Mouse (Mus musculus) lung, adult 2 months (tissue): ENCODE data around the gene Cnbd2. TPM values are rescaled to one million over a fixed set of nuclear protein-coding genes. Genes with fewer than 3 reads are reported as not detected.

Experiments
- DNase-seq: peaks from one replicate; pipeline ENCODE4 v3.0.0; 2022
- H3K4me1 ChIP-seq: fragments of 200-500 bp; 2 replicates; pipeline ENCODE4 v1.6.1; 2011; ENCODE audit warnings: low read length; ENCODE audit not compliant: control insufficient read depth, insufficient read depth
- H3K4me3 ChIP-seq: fragments of 200-500 bp; replicated peaks from 2 replicates; pipeline ENCODE3; 2011; ENCODE audit warnings: low read depth, mild to moderate bottlenecking, control low read depth, low read length; ENCODE audit errors: extremely low read depth
- CTCF ChIP-seq: fragments of 200-500 bp; IDR thresholded peaks from 2 replicates; pipeline ENCODE4 v1.5.1; 2011; ENCODE audit warnings: mild to moderate bottlenecking, low read length, control low read depth; ENCODE audit not compliant: insufficient read depth
- POLR2A ChIP-seq: fragments of 200-500 bp; IDR thresholded peaks from 2 replicates; pipeline ENCODE4 v1.6.1; 2011; ENCODE audit warnings: low read depth, mild to moderate bottlenecking, control low read depth, low read length, borderline replicate concordance; ENCODE audit errors: extremely low read depth
- WGBS: fragments of 180-500 bp; shearing (Covaris S2); methylation state at CpG from one replicate; pipeline ENCODE4 v1.1.7; 2018; 5-methylcytosine and 5-hydroxymethylcytosine counted together
- polyA plus RNA-seq: library from polyadenylated mRNA; depleted of rRNA; stranded (reverse); fragments of >200 nt; gene quantifications from 2 replicates; pipeline ENCODE4 v1.2.3, GENCODE M21; 2012

The Cnbd2 gene
- polyA plus RNA-seq, 1 experiment = 1.2 TPM

DNA sequence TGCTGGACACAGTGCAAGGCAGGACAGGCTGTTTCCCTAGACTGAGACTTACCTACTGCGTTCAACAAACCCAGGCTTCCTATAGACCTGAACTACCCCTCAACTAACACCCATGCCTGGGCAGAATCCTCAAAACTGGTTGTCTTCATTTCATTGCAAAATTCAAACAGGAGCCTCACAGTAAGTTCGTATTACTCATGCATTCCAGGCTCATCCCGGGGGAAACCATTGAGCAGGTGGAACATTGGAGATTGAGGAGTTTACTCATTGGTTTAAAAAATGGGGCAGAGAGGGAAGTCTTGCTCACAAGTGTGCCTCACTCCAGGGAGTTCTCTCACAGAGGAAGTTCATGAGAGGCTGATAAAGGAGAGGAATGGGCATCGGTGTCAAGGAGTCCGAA lies 1.6 kb upstream of the Cnbd2 start:
- Histone ChIP-seq H3K4me3 (no peak overlapping the region), H3K4me1 (peaks cover 6% of the 10 kb centered on the region; the same call in 1 of the 2 replicates)
- TF ChIP-seq POLR2A (no peak), CTCF (no peak)
- WGBS = 90% methylated on average over 5 of the region's 5 CpGs
- no peak for DNase-seq

- H3K4me3 ChIP-seq = no peak overlapping the region
- TF ChIP-seq POLR2A = no peak
- no peak for TF ChIP-seq CTCF
- H3K4me1 ChIP-seq = peaks cover 6% of the 10 kb centered on the region; the same call in 1 of the 2 replicates
- no peak for DNase-seq
- WGBS = 89% methylated on average over 5 of the region's 5 CpGs
Measured at GRCm38 (mm10) chr2:156310945-156311344, 1.2 kb upstream of the Cnbd2 start.

DNA sequence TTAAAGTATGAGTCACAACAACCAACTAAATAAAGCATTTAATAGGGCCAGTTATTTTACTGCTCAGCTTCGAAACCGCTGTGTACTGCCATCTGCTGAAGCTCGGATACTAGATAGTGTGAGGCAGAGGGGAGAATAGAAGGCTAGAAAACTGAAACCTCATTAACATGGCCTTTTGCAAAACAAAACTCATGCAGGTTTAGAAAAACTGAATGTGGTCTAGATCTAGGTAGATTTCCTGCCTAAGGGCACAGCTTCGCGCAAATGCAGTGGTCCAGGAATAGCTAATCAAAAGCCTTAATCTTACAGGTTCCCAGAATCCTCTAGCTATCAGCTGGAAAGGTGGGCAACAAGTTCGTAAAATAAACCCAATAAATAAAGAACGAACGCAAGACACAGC lies 658 bp upstream of the Cnbd2 start:
- DNase-seq = no peak
- peak overlapping the region; percentile 89 for H3K4me3 ChIP-seq
- H3K4me1 ChIP-seq = peaks cover 6% of the 10 kb centered on the region; the same call in 1 of the 2 replicates
- 22% methylated on average over 8 of the region's 8 CpGs for WGBS
- TF ChIP-seq CTCF = no peak

DNA sequence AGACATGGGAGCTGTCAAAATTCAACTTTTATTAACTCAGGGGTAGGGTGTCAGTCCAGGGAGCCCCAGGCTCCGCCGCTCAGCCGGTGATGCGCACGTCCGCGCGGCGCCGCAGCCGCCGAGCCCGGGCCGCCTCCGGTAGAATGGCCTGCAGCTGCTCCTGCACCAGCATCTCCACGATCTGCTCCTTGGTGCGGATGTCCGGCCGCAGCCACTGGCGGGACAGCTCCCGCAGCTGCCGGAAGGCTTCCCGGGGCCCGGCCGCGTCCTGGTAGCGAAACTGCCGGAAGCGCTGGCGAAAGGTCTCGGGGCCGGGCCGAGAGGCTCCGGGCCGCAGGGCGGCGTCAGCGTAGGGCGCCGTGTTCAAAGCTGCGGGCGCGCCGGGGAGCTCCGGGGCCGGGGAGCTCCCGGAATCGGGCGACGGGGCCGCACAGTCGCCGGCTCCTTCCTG lies 233 bp upstream of the Cnbd2 start:
- no peak for TF ChIP-seq CTCF
- 0 out of 2 replicates have a peak, but pooled peaks have one; percentile 18 for TF ChIP-seq POLR2A
- under 1% methylated on average over 53 of the region's 53 CpGs for WGBS
- H3K4me1 ChIP-seq = peaks cover 6% of the 10 kb centered on the region; the same call in 1 of the 2 replicates
- H3K4me3 ChIP-seq = peak overlapping the region; percentile 89
- DNase-seq = peak; percentile 75

- Histone ChIP-seq H3K4me3 (peak overlapping the region; percentile 46), H3K4me1 (peaks cover 6% of the 10 kb centered on the region; the same call in 1 of the 2 replicates)
- 38% methylated on average over 3 of the region's 3 CpGs for WGBS
- no peak for DNase-seq
- no peak for TF ChIP-seq CTCF
- TF ChIP-seq POLR2A = no peak
Measured at GRCm38 (mm10) chr2:156313153-156313552, 1.1 kb downstream of the Cnbd2 start.

DNA sequence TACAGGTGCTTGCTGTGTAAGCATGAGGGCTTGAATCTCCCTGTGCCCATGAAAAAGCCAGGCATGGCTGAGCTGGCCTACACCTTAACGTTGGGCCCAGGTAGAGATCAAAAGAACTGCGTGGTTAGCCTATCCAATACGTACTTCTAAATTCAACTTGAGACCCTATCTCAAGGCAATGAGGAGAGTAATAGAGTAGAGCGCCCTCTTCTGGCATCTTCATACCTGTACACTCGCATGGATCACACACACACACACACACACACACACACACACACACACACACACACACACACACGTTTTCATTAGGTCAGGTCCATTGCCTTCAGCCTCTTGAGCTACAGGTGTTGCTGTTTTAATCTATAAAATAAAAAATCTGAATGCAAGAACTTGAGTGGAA lies 2.7 kb downstream of the Cnbd2 start:
- TF ChIP-seq POLR2A (no peak), CTCF (no peak)
- 91% methylated on average over 6 of the region's 6 CpGs for WGBS
- peaks cover 6% of the 10 kb centered on the region; the same call in 1 of the 2 replicates for H3K4me1 ChIP-seq
- no peak overlapping the region for H3K4me3 ChIP-seq
- DNase-seq = no peak

- Histone ChIP-seq H3K4me1 (no peaks in the 10 kb centered on the region), H3K4me3 (no peak overlapping the region)
- no peak for TF ChIP-seq POLR2A
- no peak for TF ChIP-seq CTCF
- DNase-seq = no peak
Measured at GRCm38 (mm10) chr2:156318491-156318890, 6.4 kb downstream of the Cnbd2 start.

GRCm38 (mm10) chr2:156321538-156321937 lies 9.4 kb downstream of the Cnbd2 start:
- DNase-seq = no peak
- Histone ChIP-seq H3K4me1 (peaks cover 7% of the 10 kb centered on the region; the same call in 1 of the 2 replicates), H3K4me3 (no peak overlapping the region)
- WGBS = 92% methylated on average over 6 of the region's 6 CpGs
- no peak for TF ChIP-seq CTCF
- TF ChIP-seq POLR2A = no peak

GRCm38 (mm10) chr2:156324116-156324588 lies 12.1 kb downstream of the Cnbd2 start:
- Histone ChIP-seq H3K4me1 (peaks cover 7% of the 10 kb centered on the region; the same call in 1 of the 2 replicates), H3K4me3 (no peak overlapping the region)
- TF ChIP-seq CTCF = no peak
- TF ChIP-seq POLR2A = no peak
- 32% methylated on average over 6 of the region's 6 CpGs for whole genome bisulfite sequencing
- DNase-seq = peak; percentile 14

GRCm38 (mm10) chr2:156324681-156325080 lies 12.6 kb downstream of the Cnbd2 start:
- Histone ChIP-seq H3K4me3 (no peak overlapping the region), H3K4me1 (peaks cover 7% of the 10 kb centered on the region; the same call in 1 of the 2 replicates)
- 8% methylated on average over 5 of the region's 5 CpGs for WGBS
- DNase-seq = peak; percentile 34
- no peak for TF ChIP-seq POLR2A
- TF ChIP-seq CTCF = no peak
